Mouse (Mus musculus) liver, adult 2 months (tissue): ENCODE measurements around the gene Trio. TPM values are rescaled to one million over a fixed set of nuclear protein-coding genes. Genes with fewer than 3 reads are reported as not detected.

Experiments
- DNase-seq: peaks from one replicate; pipeline ENCODE4 v3.0.0-alpha.2; 2011; ENCODE audit warnings: low read depth, low spot score; ENCODE audit errors: extremely low read depth
- H3K27ac ChIP-seq: fragments of 200-500 bp; replicated peaks from 2 replicates; pipeline ENCODE4 v1.5.1; 2012; ENCODE audit warnings: low read depth, mild to moderate bottlenecking, control low read depth, inconsistent platforms, low read length; ENCODE audit not compliant: insufficient read depth
- H3K27me3 ChIP-seq: fragments of 200-500 bp; 2 replicates; pipeline ENCODE4 v1.6.1; 2012; ENCODE audit warnings: mild to moderate bottlenecking, moderate library complexity, low read length, inconsistent platforms; ENCODE audit not compliant: control insufficient read depth, insufficient read depth
- H3K36me3 ChIP-seq: fragments of 200-500 bp; 2 replicates; pipeline ENCODE4 v1.6.1; 2012; ENCODE audit warnings: low read length, inconsistent platforms; ENCODE audit not compliant: control insufficient read depth, insufficient read depth
- H3K4me1 ChIP-seq: fragments of 200-500 bp; 2 replicates; pipeline ENCODE4 v1.6.1; 2011; ENCODE audit warnings: low read length; ENCODE audit not compliant: control insufficient read depth, insufficient read depth
- H3K4me3 ChIP-seq: fragments of 200-500 bp; 2 replicates; pipeline ENCODE4 v1.5.1; 2011; ENCODE audit warnings: low read depth, mild to moderate bottlenecking, control low read depth, low read length, moderate library complexity; ENCODE audit not compliant: insufficient read depth
- H3K79me2 ChIP-seq: fragments of 200-500 bp; 2 replicates; pipeline ENCODE4 v1.6.1; 2012; ENCODE audit warnings: inconsistent platforms, mild to moderate bottlenecking, low read length, moderate library complexity; ENCODE audit not compliant: control insufficient read depth, insufficient read depth
- H3K9ac ChIP-seq: fragments of 200-500 bp; 2 replicates; pipeline ENCODE4 v1.6.1; 2012; ENCODE audit warnings: low read depth, mild to moderate bottlenecking, control low read depth, inconsistent platforms, low read length
- CTCF ChIP-seq: fragments of 200-500 bp; IDR thresholded peaks from 2 replicates; pipeline ENCODE4 v1.5.1; 2011; ENCODE audit warnings: low read depth, low read length, control low read depth
- POLR2A ChIP-seq: fragments of 200-500 bp; IDR thresholded peaks from 2 replicates; pipeline ENCODE4 v1.6.1; 2011; ENCODE audit warnings: low read length, control low read depth; ENCODE audit not compliant: insufficient read depth; ENCODE audit errors: extremely low read depth
- WGBS: fragments of 180-500 bp; shearing (Covaris S2); methylation state at CpG from one replicate; pipeline ENCODE4 v1.1.7; 2018; 5-methylcytosine and 5-hydroxymethylcytosine counted together
- polyA plus RNA-seq: library from polyadenylated mRNA; depleted of rRNA; stranded (reverse); fragments of >200 nt; gene quantifications from 2 replicates; pipeline ENCODE4 v1.2.3, GENCODE M21; 2012
- total RNA-seq: library from RNA; depleted of rRNA; stranded (reverse); fragments of >200 nt; gene quantifications from 2 replicates; pipeline ENCODE4 v1.2.3, GENCODE M21; 2014

The Trio gene
- total and polyA plus RNA-seq, 2 experiments: 10.6 to 17.9 TPM

- no peaks in the 10 kb centered on the region for H3K79me2 ChIP-seq
- H3K27me3 ChIP-seq: no peaks in the 10 kb centered on the region
- no peaks in the 10 kb centered on the region for H3K36me3 ChIP-seq
- H3K4me1 ChIP-seq: peaks cover 5% of the 10 kb centered on the region
- no peak overlapping the region for H3K9ac ChIP-seq
- peak; percentile 12 for DNase-seq
- no peak overlapping the region for H3K4me3 ChIP-seq
- H3K27ac ChIP-seq: no peak overlapping the region
- no peak; the same call in 1 of the 2 replicates for TF ChIP-seq CTCF
- TF ChIP-seq POLR2A: no peak
Observed at GRCm38 (mm10) chr15:28067373-28067772, 41.7 kb upstream of the Trio start.

GRCm38 (mm10) chr15:28066468-28066867, 40.8 kb upstream of the Trio start:
- H3K27me3 ChIP-seq: no peaks in the 10 kb centered on the region
- TF ChIP-seq POLR2A (no peak), CTCF (no peak)
- no peak overlapping the region for H3K27ac ChIP-seq
- no peaks in the 10 kb centered on the region for H3K79me2 ChIP-seq
- H3K9ac ChIP-seq: no peak overlapping the region
- no peak for DNase-seq
- 95% methylated on average over 2 of the region's 2 CpGs for WGBS
- no peak overlapping the region for H3K4me3 ChIP-seq
- H3K36me3 ChIP-seq: no peaks in the 10 kb centered on the region
- peaks cover 5% of the 10 kb centered on the region for H3K4me1 ChIP-seq

GRCm38 (mm10) chr15:28065572-28065971, 39.9 kb upstream of the Trio start:
- H3K4me3 ChIP-seq: no peak overlapping the region
- no peaks in the 10 kb centered on the region for H3K79me2 ChIP-seq
- TF ChIP-seq POLR2A: no peak
- TF ChIP-seq CTCF: no peak
- 84% methylated on average over 5 of the region's 5 CpGs for WGBS
- DNase-seq: no peak
- H3K27ac ChIP-seq: no peak overlapping the region
- H3K36me3 ChIP-seq: no peaks in the 10 kb centered on the region
- no peak overlapping the region for H3K9ac ChIP-seq
- H3K27me3 ChIP-seq: no peaks in the 10 kb centered on the region
- H3K4me1 ChIP-seq: no peaks in the 10 kb centered on the region

- TF ChIP-seq POLR2A (no peak), CTCF (no peak)
- Histone ChIP-seq H3K36me3 (no peaks in the 10 kb centered on the region), H3K79me2 (no peaks in the 10 kb centered on the region), H3K27me3 (no peaks in the 10 kb centered on the region), H3K27ac (no peak overlapping the region), H3K4me3 (no peak overlapping the region), H3K9ac (no peak overlapping the region), H3K4me1 (no peaks in the 10 kb centered on the region)
- no peak for DNase-seq
- WGBS: 59% methylated on average over 1 of the region's 1 CpGs
Observed at GRCm38 (mm10) chr15:28064733-28065088, 39.1 kb upstream of the Trio start.

- Histone ChIP-seq H3K27ac (no peak overlapping the region), H3K36me3 (no peaks in the 10 kb centered on the region), H3K79me2 (no peaks in the 10 kb centered on the region), H3K4me3 (no peak overlapping the region), H3K4me1 (no peaks in the 10 kb centered on the region), H3K27me3 (no peaks in the 10 kb centered on the region), H3K9ac (no peak overlapping the region)
- WGBS: 82% methylated on average over 13 of the region's 13 CpGs
- no peak for DNase-seq
- TF ChIP-seq CTCF (no peak), POLR2A (no peak)
Observed at GRCm38 (mm10) chr15:28064081-28064732, 38.6 kb upstream of the Trio start.

GRCm38 (mm10) chr15:28063466-28063865, 37.8 kb upstream of the Trio start:
- Histone ChIP-seq H3K36me3 (no peaks in the 10 kb centered on the region), H3K9ac (no peak overlapping the region), H3K79me2 (no peaks in the 10 kb centered on the region), H3K4me3 (no peak overlapping the region), H3K27me3 (no peaks in the 10 kb centered on the region), H3K4me1 (no peaks in the 10 kb centered on the region), H3K27ac (no peak overlapping the region)
- DNase-seq: no peak
- TF ChIP-seq POLR2A (no peak), CTCF (no peak)
- WGBS: 97% methylated on average over 2 of the region's 2 CpGs
